Mouse (Mus musculus): ENCODE data around the gene Hook1. TPM values are rescaled to one million over a fixed set of nuclear protein-coding genes. Genes with fewer than 3 reads are reported as not detected.

Gene Hook1
- polyA plus RNA-seq, 1 experiment from 2014 or later: 29.2 TPM

- H3K4me2 ChIP-seq (replicated peaks; ENCODE audit: low read depth, low read length): no peak overlapping the region
- no peak for ATAC-seq (ENCODE audit: insufficient number of reproducible peaks, insufficient read depth, low FRiP score, low read depth)
These were observed 95.0 kb downstream of the Hook1 start for GRCm38 (mm10) chr4:96062045-96062444.

More at GRCm38 (mm10) chr4:96062045-96062444, 95.0 kb downstream of the Hook1 start:
- Histone ChIP-seq H3K9ac (replicated peaks; ENCODE audit: low read depth, low read length) (no peak overlapping the region), H3K4me3 (ENCODE audit: low read depth, low read length) (no peak overlapping the region), H3K36me3 (ENCODE audit: control insufficient read depth, insufficient read depth, low read length) (no peaks in the 10 kb centered on the region), H3K27ac (ENCODE audit: low read length) (no peak overlapping the region), H3K4me1 (ENCODE audit: control insufficient read depth, insufficient read depth, low read length) (no peaks in the 10 kb centered on the region), H3K27me3 (ENCODE audit: control insufficient read depth, insufficient read depth, low read length) (no peaks in the 10 kb centered on the region), H3K9me3 (ENCODE audit: control insufficient read depth, low read depth, low read length) (no peaks in the 10 kb centered on the region)
- WGBS: 69% methylated on average over 2 of the region's 2 CpGs

Other genes with a start within 250 kb of the Hook1 start
- 0.33 TPM in 1 of 2 replicates, not detected in the other for gene Cyp2j13, start 110.3 kb downstream of the Hook1 start, polyA plus RNA-seq (2014; fragmentation: Nextera tagmentation; extraction: Ambion mirVana)
- gene Cyp2j12, start 173.9 kb downstream of the Hook1 start, polyA plus RNA-seq (2014; fragmentation: Nextera tagmentation; extraction: Ambion mirVana): not detected in 2 replicates

All from stomach, embryonic 14.5 days (tissue).